Mouse (Mus musculus) naive thymus-derived CD4-positive, alpha-beta T cell, adult 2 months (primary cell): ENCODE measurements around the gene Retreg3.

Source experiments
- DNase-seq: peaks from one replicate; pipeline ENCODE4 v3.0.0-alpha.2; 2011; ENCODE audit warnings: low read depth

The Retreg3 gene

GRCm38 (mm10) chr11:101051617-101052016 lies 68.1 kb downstream of the Retreg3 start:
- DNase-seq = no peak

- no peak for DNase-seq
These were observed 68.6 kb downstream of the Retreg3 start for GRCm38 (mm10) chr11:101051051-101051493.

- DNase-seq = no peak
These were observed 69.3 kb downstream of the Retreg3 start for GRCm38 (mm10) chr11:101050359-101050758.

- DNase-seq = no peak
These were observed 72.2 kb downstream of the Retreg3 start for GRCm38 (mm10) chr11:101047502-101047901.

- DNase-seq = peak; percentile 60
These were observed 73.3 kb downstream of the Retreg3 start for GRCm38 (mm10) chr11:101046440-101046839.
